Mouse (Mus musculus) granulocyte monocyte progenitor cell, adult 5-6 weeks (primary cell): ENCODE measurements around the gene Nup85. TPM values are rescaled to one million over a fixed set of nuclear protein-coding genes. Genes with fewer than 3 reads are reported as not detected.
"Not testable (repeated sequence)": the region's sequence is repeated elsewhere in the genome, so short reads cannot be mapped to it uniquely, and the experiment has no call there.

Experiments used
- ATAC-seq: replicated peaks from 2 replicates; pipeline ENCODE4 v1.8.0; 2016; ENCODE audit warnings: mild to moderate bottlenecking, moderate TSS enrichment, inconsistent platforms; ENCODE audit not compliant: poor library complexity, severe bottlenecking
- total RNA-seq, 2 experiments: library from RNA; stranded (forward) in 1 of 2; stranded (reverse) in 1 of 2; fragments of 200-712, 200-1000 nt in 1 of 2; fragments of >200 nt in 1 of 2; fragmentation: Nextera tagmentation in 1 of 2; gene quantifications; 2 replicates each; pipeline ENCODE4 v1.2.3; 2014 to 2017

Nup85 gene
- total RNA-seq (2014; fragmentation: Nextera tagmentation): 172 and 175 TPM in 2 replicates
- total RNA-seq (2017): 170 and 173 TPM in 2 replicates

DNA sequence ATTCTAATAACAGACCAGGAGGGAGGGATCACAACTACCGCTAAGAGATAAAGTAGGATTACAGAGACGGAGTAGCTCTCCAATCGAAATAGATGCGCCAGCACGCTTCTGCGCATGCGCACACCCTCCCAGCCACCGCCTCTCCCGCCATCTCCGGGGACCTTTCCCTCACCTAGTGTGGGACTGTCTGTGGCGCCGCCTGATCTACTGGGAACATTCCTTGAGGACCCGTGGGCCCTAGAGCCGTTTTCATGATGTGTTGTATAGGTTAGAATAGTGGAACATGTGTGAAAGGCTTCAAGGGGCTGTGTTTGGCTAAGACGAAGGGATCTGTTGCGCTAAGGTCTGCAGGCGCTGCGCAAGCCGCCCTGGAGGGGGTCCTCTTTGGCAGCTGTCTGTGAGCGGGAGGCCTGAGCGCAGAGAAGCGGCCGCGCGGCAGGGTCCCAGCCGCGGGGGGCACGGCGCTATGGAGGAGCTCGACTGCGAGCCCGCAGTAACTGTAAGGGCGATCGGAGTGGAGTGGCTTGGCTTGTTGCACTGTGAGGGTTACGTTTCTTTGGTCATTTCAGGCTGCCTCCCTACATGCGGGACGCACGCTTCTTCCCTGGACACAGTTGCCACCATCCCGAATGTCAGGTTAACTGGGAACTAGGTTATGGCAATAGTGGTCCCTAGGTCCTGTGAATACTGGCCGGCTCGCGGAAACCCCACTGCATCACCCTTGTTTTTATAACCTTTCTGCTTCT is at the start of gene Nup85:
TSS of gene Nup85 (plus strand) at position 371 of the 746 bp plus-strand sequence.
- ATAC-seq: peak; percentile 96

DNA sequence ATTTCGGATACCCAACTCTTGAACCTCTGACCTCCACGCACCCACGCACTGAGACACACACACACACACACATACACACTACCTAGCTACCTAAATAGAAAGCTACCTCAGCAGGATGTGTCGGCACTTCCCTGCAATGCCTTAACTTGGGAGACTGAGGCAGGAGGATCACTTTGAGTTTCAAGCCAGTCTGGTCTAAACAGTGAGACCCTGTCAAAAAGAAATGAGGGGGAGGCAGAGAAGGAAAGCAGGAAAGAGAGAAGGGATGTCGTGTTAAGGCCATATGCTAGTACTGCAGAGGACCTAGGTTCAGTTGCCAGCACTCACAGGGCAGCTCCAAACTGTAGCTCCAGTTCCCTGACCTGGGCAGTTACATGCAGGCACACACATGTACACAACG is 49.2 kb upstream of the Nup85 start:
- ATAC-seq: no peak

GRCm38 (mm10) chr11:115516942-115517341 is 47.3 kb upstream of the Nup85 start:
- no peak for ATAC-seq

DNA sequence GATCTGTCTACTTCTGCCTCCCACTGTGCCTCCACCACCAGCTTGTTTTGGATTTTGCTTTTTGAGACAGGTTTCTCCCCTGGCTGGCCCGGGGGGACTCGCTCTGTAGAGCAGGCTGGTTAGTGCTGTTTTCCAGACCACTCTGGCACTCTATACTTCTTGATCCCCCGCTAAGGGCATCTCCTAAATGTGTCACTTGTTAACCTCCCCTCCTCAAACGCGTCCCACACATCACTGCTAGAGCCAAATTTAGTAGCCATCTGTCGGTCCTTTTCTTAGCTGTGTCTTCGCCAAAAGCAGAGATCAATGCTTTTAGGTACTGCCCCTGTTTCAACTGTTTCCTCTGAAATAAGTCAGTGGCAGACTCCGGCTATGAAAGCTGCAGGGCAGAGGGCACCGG is 45.5 kb upstream of the Nup85 start:
- no peak for ATAC-seq

GRCm38 (mm10) chr11:115519581-115519980 is 44.7 kb upstream of the Nup85 start:
- no peak for ATAC-seq

DNA sequence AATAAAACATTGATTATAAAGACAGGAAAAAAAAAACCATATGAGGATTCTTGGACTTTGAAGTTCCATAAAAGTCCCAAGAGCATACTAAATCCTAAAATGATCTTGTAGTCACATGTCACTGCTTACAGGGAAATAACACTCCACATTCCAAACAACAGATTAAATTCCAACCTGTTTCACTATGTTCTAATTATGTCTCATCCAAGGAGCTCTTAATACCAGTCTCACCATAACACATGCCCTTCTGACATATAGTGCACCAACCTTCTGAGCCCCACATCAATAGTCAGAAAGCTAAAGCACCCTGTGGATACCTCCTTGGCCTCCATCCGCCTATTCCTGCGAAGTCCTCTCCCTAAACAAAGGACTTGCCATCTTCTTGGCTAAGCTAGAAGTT is 44.0 kb upstream of the Nup85 start:
- ATAC-seq: no peak

- no peak for ATAC-seq
Measured at GRCm38 (mm10) chr11:115521080-115521479, 43.2 kb upstream of the Nup85 start.

DNA sequence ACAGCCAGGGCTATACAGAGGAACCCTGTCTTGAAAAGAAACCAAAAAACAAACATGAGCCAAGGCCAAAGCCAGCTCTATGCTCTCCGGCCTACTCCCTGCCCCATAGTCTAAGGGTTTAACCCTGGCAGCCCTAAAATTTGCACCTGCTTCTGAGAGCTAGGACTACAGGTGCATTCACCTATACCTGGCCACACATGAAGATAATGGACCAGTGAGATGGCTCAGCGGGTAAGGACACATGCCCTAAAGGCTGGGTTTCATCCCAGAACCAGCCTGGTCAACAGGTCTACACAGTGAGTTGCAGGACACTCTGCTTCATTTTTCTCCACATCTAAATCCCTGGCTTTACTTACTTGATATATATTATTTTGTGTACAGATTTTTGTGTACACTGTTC is 42.0 kb upstream of the Nup85 start:
- no peak for ATAC-seq

DNA sequence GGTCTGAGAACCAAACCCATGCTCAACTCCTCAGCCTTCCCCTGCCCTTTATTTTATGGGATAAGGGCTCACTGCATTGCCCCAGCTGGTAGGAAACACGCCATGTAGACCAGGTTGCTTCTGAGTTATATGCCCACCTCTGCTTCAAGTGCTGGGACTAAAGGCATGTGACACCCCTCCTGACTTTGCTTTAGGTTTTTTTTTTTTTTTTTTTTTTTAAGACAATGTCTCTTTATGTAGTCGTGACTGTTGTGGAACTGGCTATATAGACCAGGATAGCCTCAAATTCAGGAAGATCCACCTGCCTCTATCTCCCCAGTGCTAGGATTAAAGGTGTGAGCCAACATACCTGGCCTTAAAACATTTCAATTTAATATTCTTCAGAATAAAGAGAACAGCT is 41.5 kb upstream of the Nup85 start:
- no peak for ATAC-seq

GRCm38 (mm10) chr11:115526446-115526845 is 37.8 kb upstream of the Nup85 start:
- not testable (repeated sequence) for ATAC-seq

- no peak for ATAC-seq
Measured at GRCm38 (mm10) chr11:115534759-115535371, 29.4 kb upstream of the Nup85 start.

GRCm38 (mm10) chr11:115535401-115536037 is 28.7 kb upstream of the Nup85 start:
- ATAC-seq: peak; percentile 16

- ATAC-seq: peak; percentile 98
Measured at GRCm38 (mm10) chr11:115536038-115536681, 28.1 kb upstream of the Nup85 start, which contains the start of gene Sumo2. Gene Sumo2, minus strand, starts transcription at chr11:115536276.

DNA sequence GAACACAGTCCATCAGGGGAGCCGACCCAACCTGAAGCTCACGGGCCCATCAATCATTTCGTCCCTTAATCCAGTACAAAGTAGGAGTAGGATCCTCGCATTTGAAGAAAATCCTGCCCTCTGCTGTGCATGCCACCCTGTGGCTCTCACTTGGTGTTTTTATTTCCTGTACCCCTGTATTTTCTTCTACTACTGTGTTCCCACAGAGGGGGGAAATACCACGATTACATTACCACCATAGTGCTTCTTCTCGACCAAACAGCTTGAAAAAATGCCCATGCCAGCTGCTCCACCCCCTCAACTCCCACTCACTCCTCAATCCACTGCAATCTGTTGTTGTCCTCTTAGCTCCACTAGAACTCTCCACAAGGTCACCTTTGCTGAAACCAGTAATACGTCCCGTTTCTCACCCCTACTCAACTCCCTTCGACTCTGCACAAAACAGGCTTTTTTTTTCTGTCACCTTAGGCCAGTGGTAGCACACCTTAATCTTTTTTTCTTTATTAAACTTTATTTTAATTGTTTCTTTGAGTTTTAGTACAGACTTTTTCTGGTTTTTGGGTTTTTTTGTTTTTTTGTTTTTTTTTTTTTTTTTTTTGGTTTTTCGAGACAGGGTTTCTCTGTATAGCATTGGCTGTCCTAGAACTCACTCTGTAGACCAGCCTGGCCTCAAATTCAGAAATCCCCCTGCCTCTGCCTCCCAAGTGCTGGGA is 27.2 kb upstream of the Nup85 start:
- no peak for ATAC-seq

- ATAC-seq: no peak
Measured at GRCm38 (mm10) chr11:115538045-115538444, 26.2 kb upstream of the Nup85 start.

GRCm38 (mm10) chr11:115543571-115543970 is 20.7 kb upstream of the Nup85 start:
- ATAC-seq: no peak

DNA sequence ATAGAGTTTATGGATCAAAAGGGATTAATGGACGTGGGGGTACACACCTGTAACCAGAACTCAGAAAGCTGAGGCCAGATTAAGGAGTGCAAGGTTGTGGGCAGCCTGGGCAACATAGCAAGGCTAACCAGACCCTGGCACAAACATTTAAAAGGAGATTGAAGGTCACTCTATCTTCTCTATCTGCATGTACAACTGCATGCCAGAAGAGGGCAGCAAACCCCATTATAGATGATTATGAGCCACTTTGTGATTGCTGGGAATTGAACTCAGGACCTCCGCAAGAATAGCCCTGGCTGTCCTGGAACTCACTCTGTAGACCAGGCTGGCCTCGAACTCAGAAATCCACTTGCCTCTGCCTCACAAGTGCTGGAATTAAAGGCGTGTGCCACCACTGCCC is 11.5 kb upstream of the Nup85 start:
- peak; percentile 48; the same call in 1 of the 2 replicates for ATAC-seq

DNA sequence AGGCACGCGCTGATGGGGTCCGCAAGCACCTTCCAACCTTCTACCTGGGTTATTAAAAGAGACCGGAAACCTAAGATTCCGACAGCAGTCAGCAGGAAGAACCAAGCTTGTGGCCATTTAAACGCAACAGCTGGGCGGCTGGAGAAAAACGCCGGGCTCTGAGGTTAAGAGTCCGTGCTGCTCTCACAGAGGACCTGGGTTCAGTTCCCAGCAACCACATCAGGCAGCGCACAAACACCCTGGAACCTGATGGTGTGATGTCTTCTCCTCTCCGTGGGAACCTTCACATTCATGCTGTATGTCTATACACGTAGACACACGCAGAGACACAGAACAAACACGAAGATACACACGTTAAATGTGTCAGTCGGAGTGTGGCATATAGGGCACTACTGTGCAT is 8.5 kb upstream of the Nup85 start:
- no peak for ATAC-seq

GRCm38 (mm10) chr11:115563406-115563805 is 828 bp upstream of the Nup85 start:
- no peak for ATAC-seq

- ATAC-seq: no peak
Measured at GRCm38 (mm10) chr11:115564961-115565360, 727 bp downstream of the Nup85 start.
